Mouse (Mus musculus): Measurements from ENCODE around the gene Ifih1.

DNA sequence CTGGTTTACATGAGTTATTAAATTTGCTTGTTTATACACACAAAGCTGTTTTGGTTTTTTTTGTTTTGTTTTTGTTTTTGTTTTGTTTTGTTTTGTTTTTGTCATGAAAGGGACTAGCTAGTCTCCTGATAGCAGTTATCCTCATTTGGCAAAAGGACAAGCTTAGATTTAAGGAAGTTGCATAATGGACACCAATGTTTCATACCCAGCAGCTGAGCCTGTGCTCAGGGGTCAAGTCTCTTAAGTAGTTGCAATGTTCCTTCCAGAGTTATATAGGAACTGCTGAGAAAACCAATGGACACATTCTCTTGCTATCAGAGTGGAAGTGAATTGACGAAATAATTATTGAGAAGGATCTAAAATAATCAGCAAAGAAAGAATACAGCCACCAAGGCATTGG is 10.0 kb upstream of the Ifih1 start:
- no peak for TF ChIP-seq CTCF (IDR thresholded peaks at IDR 0.05; ENCODE audit: borderline replicate concordance, control insufficient read depth, extremely low read depth, insufficient read depth, low read length, poor library complexity)
- no peak for TF ChIP-seq POLR2A (IDR thresholded peaks at IDR 0.05; ENCODE audit: control insufficient read depth, extremely low read depth, insufficient read depth, low read length, poor library complexity)
